Mouse (Mus musculus): ENCODE results near the gene 2010111I01Rik. TPM values are rescaled to one million over a fixed set of nuclear protein-coding genes. Genes with fewer than 3 reads are reported as not detected.

The 2010111I01Rik gene
- polyA plus RNA-seq, 1 experiment from 2014 or later = 87.6 TPM

- peaks cover 21% of the 10 kb centered on the region; the same call in 1 of the 2 replicates for H3K4me1 ChIP-seq (replicated peaks)
- no peak for ATAC-seq (ENCODE audit: low read depth)
- H3K27ac ChIP-seq (replicated peaks) = peak overlapping the region; percentile 7; the same call in 1 of the 2 replicates
- H3K4me2 ChIP-seq = no peak overlapping the region
- H3K36me3 ChIP-seq = no peaks in the 10 kb centered on the region
- WGBS = 84% methylated on average over 4 of the region's 4 CpGs
- no peak overlapping the region for H3K4me3 ChIP-seq
- no peaks in the 10 kb centered on the region for H3K9me3 ChIP-seq
- no peak overlapping the region for H3K9ac ChIP-seq
- no peaks in the 10 kb centered on the region for H3K27me3 ChIP-seq
Observed at GRCm38 (mm10) chr13:63112043-63112597, 147.4 kb downstream of the 2010111I01Rik start.

- Histone ChIP-seq H3K9me3 (no peaks in the 10 kb centered on the region), H3K27ac (replicated peaks) (peak overlapping the region; percentile 7; the same call in 1 of the 2 replicates), H3K4me3 (no peak overlapping the region), H3K4me2 (no peak overlapping the region), H3K36me3 (no peaks in the 10 kb centered on the region), H3K27me3 (no peaks in the 10 kb centered on the region), H3K4me1 (replicated peaks) (peaks cover 21% of the 10 kb centered on the region; the same call in 1 of the 2 replicates), H3K9ac (no peak overlapping the region)
- ATAC-seq (ENCODE audit: low read depth) = no peak
- WGBS = 60% methylated on average over 10 of the region's 10 CpGs
Observed at GRCm38 (mm10) chr13:63112598-63113372, 148.1 kb downstream of the 2010111I01Rik start.

- H3K36me3 ChIP-seq = no peaks in the 10 kb centered on the region
- H3K27me3 ChIP-seq = no peaks in the 10 kb centered on the region
- H3K4me1 ChIP-seq (replicated peaks) = peaks cover 21% of the 10 kb centered on the region; the same call in 1 of the 2 replicates
- no peak overlapping the region for H3K27ac ChIP-seq (replicated peaks)
- no peak for ATAC-seq (ENCODE audit: low read depth)
- H3K4me3 ChIP-seq = no peak overlapping the region
- H3K4me2 ChIP-seq = no peak overlapping the region
- WGBS = 77% methylated on average over 4 of the region's 4 CpGs
- H3K9ac ChIP-seq = no peak overlapping the region
- H3K9me3 ChIP-seq = no peaks in the 10 kb centered on the region
Observed at GRCm38 (mm10) chr13:63113881-63114301, 149.2 kb downstream of the 2010111I01Rik start.

- no peak overlapping the region for H3K27ac ChIP-seq (replicated peaks)
- H3K4me3 ChIP-seq = no peak overlapping the region
- ATAC-seq (ENCODE audit: low read depth) = no peak
- no peaks in the 10 kb centered on the region for H3K36me3 ChIP-seq
- no peak overlapping the region for H3K4me2 ChIP-seq
- H3K9ac ChIP-seq = no peak overlapping the region
- H3K9me3 ChIP-seq = no peaks in the 10 kb centered on the region
- no peaks in the 10 kb centered on the region for H3K27me3 ChIP-seq
- 89% methylated on average over 3 of the region's 3 CpGs for WGBS
- H3K4me1 ChIP-seq (replicated peaks) = peaks cover 21% of the 10 kb centered on the region; the same call in 1 of the 2 replicates
Observed at GRCm38 (mm10) chr13:63115187-63115784, 150.6 kb downstream of the 2010111I01Rik start.

- Histone ChIP-seq H3K9ac (no peak overlapping the region), H3K4me2 (no peak overlapping the region), H3K9me3 (no peaks in the 10 kb centered on the region), H3K36me3 (no peaks in the 10 kb centered on the region), H3K27me3 (no peaks in the 10 kb centered on the region), H3K4me3 (no peak overlapping the region), H3K4me1 (replicated peaks) (peaks cover 10% of the 10 kb centered on the region; the same call in 1 of the 2 replicates), H3K27ac (replicated peaks) (no peak overlapping the region)
- 96% methylated on average over 3 of the region's 3 CpGs for WGBS
- no peak for ATAC-seq (ENCODE audit: low read depth)
Observed at GRCm38 (mm10) chr13:63117495-63118184, 152.9 kb downstream of the 2010111I01Rik start.

GRCm38 (mm10) chr13:63118682-63119081, 154.0 kb downstream of the 2010111I01Rik start:
- Histone ChIP-seq H3K4me2 (no peak overlapping the region), H3K4me3 (no peak overlapping the region), H3K4me1 (replicated peaks) (0 out of 2 replicates have a peak, but pooled peaks cover 3% of the 10 kb centered on the region), H3K27me3 (no peaks in the 10 kb centered on the region), H3K9ac (no peak overlapping the region), H3K27ac (replicated peaks) (no peak overlapping the region), H3K36me3 (no peaks in the 10 kb centered on the region), H3K9me3 (no peaks in the 10 kb centered on the region)
- ATAC-seq (ENCODE audit: low read depth) = no peak
- 83% methylated on average over 3 of the region's 3 CpGs for WGBS

GRCm38 (mm10) chr13:63120296-63120695, 155.6 kb downstream of the 2010111I01Rik start:
- Histone ChIP-seq H3K4me1 (replicated peaks) (no peaks in the 10 kb centered on the region), H3K27ac (replicated peaks) (no peak overlapping the region), H3K9me3 (no peaks in the 10 kb centered on the region), H3K36me3 (no peaks in the 10 kb centered on the region), H3K27me3 (no peaks in the 10 kb centered on the region), H3K4me3 (no peak overlapping the region), H3K9ac (no peak overlapping the region), H3K4me2 (no peak overlapping the region)
- WGBS = 87% methylated on average over 2 of the region's 2 CpGs
- ATAC-seq (ENCODE audit: low read depth) = no peak

GRCm38 (mm10) chr13:63121747-63122146, 157.1 kb downstream of the 2010111I01Rik start:
- Histone ChIP-seq H3K4me3 (no peak overlapping the region), H3K27ac (replicated peaks) (no peak overlapping the region)
- WGBS = 79% methylated on average over 4 of the region's 4 CpGs

GRCm38 (mm10) chr13:63126206-63126605, 161.5 kb downstream of the 2010111I01Rik start:
- Histone ChIP-seq H3K27ac (replicated peaks) (no peak overlapping the region), H3K4me2 (no peak overlapping the region), H3K9me3 (peaks cover 21% of the 10 kb centered on the region), H3K4me3 (no peak overlapping the region), H3K27me3 (no peaks in the 10 kb centered on the region), H3K9ac (no peak overlapping the region), H3K4me1 (replicated peaks) (no peaks in the 10 kb centered on the region), H3K36me3 (peaks cover 8% of the 10 kb centered on the region; the same call in 1 of the 2 replicates)
- WGBS = 61% methylated on average over 3 of the region's 3 CpGs
- ATAC-seq (ENCODE audit: low read depth) = no peak

More at GRCm38 (mm10) chr13:63121747-63122146, 157.1 kb downstream of the 2010111I01Rik start:
- peaks cover 3% of the 10 kb centered on the region; the same call in 1 of the 2 replicates for H3K9me3 ChIP-seq
- H3K27me3 ChIP-seq = no peaks in the 10 kb centered on the region
- no peaks in the 10 kb centered on the region for H3K36me3 ChIP-seq
- H3K9ac ChIP-seq = no peak overlapping the region
- H3K4me2 ChIP-seq = no peak overlapping the region
- H3K4me1 ChIP-seq (replicated peaks) = no peaks in the 10 kb centered on the region
- ATAC-seq (ENCODE audit: low read depth) = no peak

GRCm38 (mm10) chr13:63127516-63127915, 162.8 kb downstream of the 2010111I01Rik start:
- Histone ChIP-seq H3K36me3 (peaks cover 8% of the 10 kb centered on the region; the same call in 1 of the 2 replicates), H3K4me1 (replicated peaks) (no peaks in the 10 kb centered on the region), H3K27ac (replicated peaks) (no peak overlapping the region), H3K9me3 (peaks cover 21% of the 10 kb centered on the region), H3K4me3 (no peak overlapping the region), H3K9ac (no peak overlapping the region), H3K27me3 (no peaks in the 10 kb centered on the region), H3K4me2 (no peak overlapping the region)
- 91% methylated on average over 1 of the region's 1 CpGs for WGBS
- ATAC-seq (ENCODE audit: low read depth) = no peak

GRCm38 (mm10) chr13:63134879-63135421, 170.3 kb downstream of the 2010111I01Rik start:
- no peaks in the 10 kb centered on the region for H3K36me3 ChIP-seq
- H3K4me3 ChIP-seq = no peak overlapping the region
- no peaks in the 10 kb centered on the region for H3K27me3 ChIP-seq
- peaks cover 10% of the 10 kb centered on the region for H3K4me1 ChIP-seq (replicated peaks)
- no peak for ATAC-seq (ENCODE audit: low read depth)
- H3K27ac ChIP-seq (replicated peaks) = no peak overlapping the region
- 88% methylated on average over 5 of the region's 5 CpGs for WGBS
- no peak overlapping the region for H3K9ac ChIP-seq
- no peaks in the 10 kb centered on the region for H3K9me3 ChIP-seq
- H3K4me2 ChIP-seq = no peak overlapping the region
